In genomic region chr11:5008867-5009266, GRCm38 (mm10) we compare ENCODE assay signal across 20 mouse cellular contexts. TPM values are rescaled to one million over a fixed set of nuclear protein-coding genes. Genes with fewer than 3 reads are reported as not detected.
DNase-seq lines count a peak whose midpoint lies in the region; ATAC-seq and TF ChIP-seq lines count a peak whose summit lies in the region.
"Had no signal": no experiment of that assay in that cellular context is flagged by ENCODE, and none has a peak within 500 bp of the region (broad histone marks: within the 10 kb centered on the region; RNA-seq: fewer than 3 reads in every experiment).

No protein-coding gene starts in this region.

- peak; percentile 76 for ATAC-seq in liver, embryonic 13.5 days (ENCODE audit: low read depth)
- ATAC-seq in megakaryocyte-erythroid progenitor cell, adult 5-6 weeks (replicated peaks; ENCODE audit: low FRiP score, low TSS enrichment, poor library complexity, severe bottlenecking): peak; percentile 48
- ATAC-seq in intestine, embryonic 15.5 days: no peak
- ATAC-seq: forebrain, postnatal 0 days; lung, postnatal 0 days had no signal

- peak overlapping the region; percentile 67 for H3K4me2 ChIP-seq in liver, embryonic 13.5 days
- no peak overlapping the region for H3K4me2 ChIP-seq in intestine, embryonic 15.5 days (replicated peaks)
- H3K4me2 ChIP-seq: hindbrain, embryonic 15.5 days; limb, embryonic 15.5 days had no signal

- no peaks in the 10 kb centered on the region for H3K9me3 ChIP-seq in liver, embryonic 13.5 days (replicated peaks)
- no peaks in the 10 kb centered on the region for H3K9me3 ChIP-seq in intestine, embryonic 15.5 days
- H3K9me3 ChIP-seq: forebrain, embryonic 10.5 days; hindbrain, embryonic 15.5 days; limb, embryonic 15.5 days had no signal

- H3K36me3 ChIP-seq in liver, embryonic 13.5 days: peaks cover 32% of the 10 kb centered on the region
- H3K36me3 ChIP-seq in intestine, embryonic 15.5 days: peaks cover 6% of the 10 kb centered on the region; the same call in 1 of the 2 replicates

- H3K9ac ChIP-seq in liver, embryonic 13.5 days: peak overlapping the region; percentile 70
- no peak overlapping the region for H3K9ac ChIP-seq in intestine, embryonic 15.5 days
- H3K9ac ChIP-seq: forebrain, postnatal 0 days; hindbrain, embryonic 15.5 days; limb, embryonic 15.5 days had no signal

- no peak overlapping the region for H3K4me3 ChIP-seq in left cerebral cortex, adult 2 months
- no peak overlapping the region for H3K4me3 ChIP-seq in brown adipose tissue, adult 24 weeks (ENCODE audit: insufficient read depth, low read depth, low read length)
- H3K4me3 ChIP-seq in liver, embryonic 13.5 days (replicated peaks): peak overlapping the region; percentile 10; the same call in 1 of the 2 replicates
- no peak overlapping the region for H3K4me3 ChIP-seq in intestine, embryonic 15.5 days (replicated peaks)
- H3K4me3 ChIP-seq: forebrain, embryonic 10.5 days; hindbrain, embryonic 15.5 days; limb, embryonic 15.5 days had no signal

- no peaks in the 10 kb centered on the region for H3K27me3 ChIP-seq in liver, embryonic 13.5 days
- no peaks in the 10 kb centered on the region for H3K27me3 ChIP-seq in intestine, embryonic 15.5 days (replicated peaks)
- H3K27me3 ChIP-seq: hindbrain, embryonic 15.5 days; limb, embryonic 15.5 days had no signal

- H3K27ac ChIP-seq in left cerebral cortex, adult 2 months: peak overlapping the region; percentile 47; the same call in 1 of the 2 replicates
- H3K27ac ChIP-seq in brown adipose tissue, adult 24 weeks (replicated peaks; ENCODE audit: low read depth, low read length): 0 out of 2 replicates have a peak overlapping the region, but pooled peaks have one; percentile 17
- peak overlapping the region; percentile 96 for H3K27ac ChIP-seq in liver, embryonic 13.5 days
- no peak overlapping the region for H3K27ac ChIP-seq in intestine, embryonic 15.5 days
- H3K27ac ChIP-seq: forebrain, embryonic 10.5 days; hindbrain, embryonic 15.5 days; limb, embryonic 15.5 days had no signal

- intact Hi-C loops in left cerebral cortex, adult 2 months (cut with DNase I): no loop called here
- intact Hi-C loops in left cerebral cortex, postnatal 10 days (cut with DNase I): no loop called here

- 19% methylated on average over 3 of the region's 3 CpGs for WGBS in liver, embryonic 13.5 days (ENCODE audit: insufficient replicate concordance)
- WGBS in intestine, embryonic 15.5 days: 65% methylated on average over 3 of the region's 3 CpGs

- no peak for TF ChIP-seq CTCF in left cerebral cortex, adult 2 months (IDR thresholded peaks at IDR 0.05)

- no peaks in the 10 kb centered on the region for H3K4me1 ChIP-seq in brown adipose tissue, adult 24 weeks (ENCODE audit: control insufficient read depth, insufficient read depth, insufficient read length, low read length)
- H3K4me1 ChIP-seq in liver, embryonic 13.5 days (replicated peaks): peaks cover 81% of the 10 kb centered on the region
- H3K4me1 ChIP-seq in intestine, embryonic 15.5 days (replicated peaks): no peaks in the 10 kb centered on the region; the same call in 1 of the 2 replicates
- H3K4me1 ChIP-seq: forebrain, embryonic 10.5 days; hindbrain, embryonic 15.5 days had no signal

- DNase-seq in left cerebral cortex, adult 2 months (ENCODE audit: extremely low spot score in 1 of 2, low spot score in 2 of 2): no peak
- no peak for DNase-seq in left cerebral cortex, postnatal 10 days (ENCODE audit: extremely low spot score in 1 of 2, low spot score in 2 of 2)
- DNase-seq in liver, embryonic 13.5 days: peak; percentile 21
- no peak for DNase-seq in urinary bladder, adult 18-20 months (ENCODE audit: low spot score in 2 of 2)
- no peak for DNase-seq in thymus, postnatal 4 days
- DNase-seq: adrenal gland, adult 8-10 months; B cell, adult 2 months; cerebellum, adult 18-20 months; forebrain, postnatal 0 days; midbrain, embryonic 14.5 days; spleen, adult 18-20 months had no signal

RNA-seq across cellular contexts. Expression of gene Ap1b1, which starts 22.2 kb away (rescaled TPM):
- 100 to 1,000 TPM; 156 to 177 TPM for total RNA-seq in left cerebral cortex, adult 2 months (2021)
- 100 to 1,000 TPM; 118 to 134 TPM for total RNA-seq in left cerebral cortex, postnatal 10 days (2021)
- 27.0 and 49.5 TPM in 2 replicates for polyA plus RNA-seq in brown adipose tissue, adult 24 weeks (2012; ENCODE audit: insufficient read depth, insufficient read length, missing spikeins)
- 77.1 and 95.0 TPM in 2 replicates for polyA plus RNA-seq in liver, embryonic 13.5 days (2015; fragmentation: Nextera tagmentation; extraction: Ambion mirVana)
- total RNA-seq in megakaryocyte-erythroid progenitor cell, adult 5-6 weeks (2014; fragmentation: Nextera tagmentation): 136 and 160 TPM in 2 replicates
- total RNA-seq in megakaryocyte-erythroid progenitor cell, adult 5-6 weeks (2017): 116 and 165 TPM in 2 replicates
- 63.5 and 71.3 TPM in 2 replicates for polyA plus RNA-seq in intestine, embryonic 15.5 days (2015; fragmentation: Nextera tagmentation; extraction: Ambion mirVana)

RNA-seq across cellular contexts. Expression of gene Rasl10a, which starts 49.1 kb away (rescaled TPM):
- total RNA-seq in left cerebral cortex, adult 2 months (2021): 10 to 100 TPM; 71.6 to 84.3 TPM
- total RNA-seq in left cerebral cortex, postnatal 10 days (2021): 10 to 100 TPM; 43.2 to 47.9 TPM
- polyA plus RNA-seq in brown adipose tissue, adult 24 weeks (2012; ENCODE audit: insufficient read depth, insufficient read length, missing spikeins): 0.95 and 3.4 TPM in 2 replicates
- polyA plus RNA-seq in liver, embryonic 13.5 days (2015; fragmentation: Nextera tagmentation; extraction: Ambion mirVana): 0.42 and 0.50 TPM in 2 replicates
- total RNA-seq in megakaryocyte-erythroid progenitor cell, adult 5-6 weeks (2014; fragmentation: Nextera tagmentation): not detected in 2 replicates
- not detected in 2 replicates for total RNA-seq in megakaryocyte-erythroid progenitor cell, adult 5-6 weeks (2017)
- 0.68 and 0.90 TPM in 2 replicates for polyA plus RNA-seq in intestine, embryonic 15.5 days (2015; fragmentation: Nextera tagmentation; extraction: Ambion mirVana)
- total RNA-seq: common myeloid progenitor, adult 5-6 weeks; megakaryocyte, adult 5-6 weeks had no signal

RNA-seq across cellular contexts. Expression of gene Gas2l1, which starts 56.3 kb away (rescaled TPM):
- total RNA-seq in left cerebral cortex, adult 2 months (2021): 10 to 100 TPM; 92.1 to 95.3 TPM
- total RNA-seq in left cerebral cortex, postnatal 10 days (2021): 10 to 100 TPM; 48.1 to 48.3 TPM
- polyA plus RNA-seq in brown adipose tissue, adult 24 weeks (2012; ENCODE audit: insufficient read depth, insufficient read length, missing spikeins): 17.7 and 20.5 TPM in 2 replicates
- 14.3 and 15.1 TPM in 2 replicates for polyA plus RNA-seq in liver, embryonic 13.5 days (2015; fragmentation: Nextera tagmentation; extraction: Ambion mirVana)
- total RNA-seq in megakaryocyte-erythroid progenitor cell, adult 5-6 weeks (2014; fragmentation: Nextera tagmentation): 0.87 and 4.4 TPM in 2 replicates
- total RNA-seq in megakaryocyte-erythroid progenitor cell, adult 5-6 weeks (2017): 1.3 TPM in 1 of 2 replicates, not detected in the other
- polyA plus RNA-seq in intestine, embryonic 15.5 days (2015; fragmentation: Nextera tagmentation; extraction: Ambion mirVana): 28.2 and 28.5 TPM in 2 replicates
- total RNA-seq: common myeloid progenitor, adult 5-6 weeks had no signal

Comparison
In these comparisons a context has a peak if more than half of its experiments do, and no peak if none do; other contexts are left out.
1. RNA of gene Rasl10a, which starts 49.1 kb away (total RNA-seq): 71.6 to 84.3 TPM in left cerebral cortex, adult 2 months and 43.2 to 47.9 TPM in left cerebral cortex, postnatal 10 days; not detected in megakaryocyte-erythroid progenitor cell, adult 5-6 weeks; every median in the first group is over 10 times any median in the second.
2. RNA of gene Gas2l1, which starts 56.3 kb away (total RNA-seq): 92.1 to 95.3 TPM in left cerebral cortex, adult 2 months and 48.1 to 48.3 TPM in left cerebral cortex, postnatal 10 days; 0.87 to 4.4 TPM in megakaryocyte-erythroid progenitor cell, adult 5-6 weeks; every median in the first group is over 4 times any median in the second.